Mouse (Mus musculus) intestine, postnatal 0 days (tissue): ENCODE measurements at regions not wholly inside any gene's neighbourhood (a gene's known extent, or its start where the extent isn't known, plus 50 kb on each side); places are given as distances from the start of the nearest gene placed in this dataset.
"Not testable (repeated sequence)": the region's sequence is repeated elsewhere in the genome, so short reads cannot be mapped to it uniquely, and the experiment has no call there.

Experiments used
- ATAC-seq: fragments of 200-750 bp; cut with Nextera tagmentation; 2 replicates; pipeline ENCODE4 v1.8.0; 2017; ENCODE audit warnings: mild to moderate bottlenecking, moderate TSS enrichment, moderate library complexity
- H3K27ac ChIP-seq: fragments of 300-500 bp; sonication (generic); 2 replicates; pipeline ENCODE4 v1.5.1; 2014; ENCODE audit warnings: mild to moderate bottlenecking, low read depth, low read length, moderate library complexity
- H3K27me3 ChIP-seq: fragments of 300-500 bp; sonication (generic); replicated peaks from 2 replicates; pipeline ENCODE4 v1.6.1; 2014; ENCODE audit warnings: low read length, mixed read lengths; ENCODE audit not compliant: control insufficient read depth, insufficient read depth
- H3K36me3 ChIP-seq: fragments of 300-500 bp; sonication (generic); 2 replicates; pipeline ENCODE4 v1.6.1; 2014; ENCODE audit warnings: mild to moderate bottlenecking, moderate library complexity; ENCODE audit not compliant: control insufficient read depth, insufficient read depth
- H3K4me1 ChIP-seq: fragments of 300-500 bp; sonication (generic); replicated peaks from 2 replicates; pipeline ENCODE4 v1.6.1; 2014; ENCODE audit warnings: antibody characterized with exemption, low read length, mixed read lengths; ENCODE audit not compliant: control insufficient read depth, insufficient read depth
- H3K4me2 ChIP-seq: fragments of 300-500 bp; sonication (generic); replicated peaks from 2 replicates; pipeline ENCODE4 v1.6.1; 2014; ENCODE audit warnings: low read depth, mild to moderate bottlenecking, moderate library complexity
- H3K4me3 ChIP-seq: fragments of 300-500 bp; sonication (generic); 2 replicates; pipeline ENCODE4 v1.5.1; 2014; ENCODE audit warnings: low read depth, low read length
- H3K9ac ChIP-seq: fragments of 300-500 bp; sonication (generic); 2 replicates; pipeline ENCODE4 v1.6.1; 2014; ENCODE audit warnings: mild to moderate bottlenecking, low read depth, low read length
- H3K9me3 ChIP-seq: fragments of 300-500 bp; sonication (generic); 2 replicates; pipeline ENCODE4 v1.6.1; 2016; ENCODE audit warnings: mixed run types; ENCODE audit not compliant: control insufficient read depth
- CTCF ChIP-seq: sonication (generic); IDR thresholded peaks from 2 replicates; pipeline ENCODE4 v1.5.1; 2016; ENCODE audit warnings: low read depth, mild to moderate bottlenecking, control low read depth, antibody characterized with exemption, moderate library complexity
- WGBS: fragments of 180-500 bp; shearing (Covaris S2); extraction: QIAGEN DNeasy Blood & Tissue Kit; methylation state at CpG from one replicate; pipeline ENCODE4 v1.1.7; 2014; 5-methylcytosine and 5-hydroxymethylcytosine counted together

- ATAC-seq = no peak
- H3K9me3 ChIP-seq = no peaks in the 10 kb centered on the region
- no peaks in the 10 kb centered on the region for H3K27me3 ChIP-seq
- H3K4me2 ChIP-seq = no peak overlapping the region
- no peaks in the 10 kb centered on the region for H3K4me1 ChIP-seq
- 91% methylated on average over 1 of the region's 1 CpGs for WGBS
- H3K9ac ChIP-seq = no peak overlapping the region
- H3K27ac ChIP-seq = no peak overlapping the region
- no peak overlapping the region for H3K4me3 ChIP-seq
- no peak for TF ChIP-seq CTCF
- H3K36me3 ChIP-seq = no peaks in the 10 kb centered on the region
These were observed 384.3 kb downstream of the Car8 start for GRCm38 (mm10) chr4:7854518-7854917.

GRCm38 (mm10) chr4:7853121-7853782 is 385.6 kb downstream of the Car8 start:
- no peak for ATAC-seq
- 51% methylated on average over 1 of the region's 1 CpGs for WGBS
- H3K9me3 ChIP-seq = no peaks in the 10 kb centered on the region
- H3K27ac ChIP-seq = no peak overlapping the region
- H3K9ac ChIP-seq = no peak overlapping the region
- no peak overlapping the region for H3K4me2 ChIP-seq
- H3K4me3 ChIP-seq = no peak overlapping the region
- TF ChIP-seq CTCF = peak; percentile 85
- no peaks in the 10 kb centered on the region for H3K36me3 ChIP-seq
- no peaks in the 10 kb centered on the region for H3K27me3 ChIP-seq
- H3K4me1 ChIP-seq = no peaks in the 10 kb centered on the region

GRCm38 (mm10) chr4:7852006-7852615 is 386.7 kb downstream of the Car8 start:
- 89% methylated on average over 4 of the region's 4 CpGs for WGBS
- no peaks in the 10 kb centered on the region for H3K4me1 ChIP-seq
- H3K4me3 ChIP-seq = no peak overlapping the region
- no peak for TF ChIP-seq CTCF
- H3K9ac ChIP-seq = no peak overlapping the region
- H3K27ac ChIP-seq = no peak overlapping the region
- H3K4me2 ChIP-seq = no peak overlapping the region
- H3K27me3 ChIP-seq = no peaks in the 10 kb centered on the region
- no peak for ATAC-seq
- no peaks in the 10 kb centered on the region for H3K36me3 ChIP-seq
- H3K9me3 ChIP-seq = no peaks in the 10 kb centered on the region

GRCm38 (mm10) chr4:7847411-7847810 is 391.4 kb downstream of the Car8 start:
- H3K9ac ChIP-seq = no peak overlapping the region
- no peaks in the 10 kb centered on the region for H3K9me3 ChIP-seq
- H3K4me1 ChIP-seq = no peaks in the 10 kb centered on the region
- no peak overlapping the region for H3K4me2 ChIP-seq
- no peaks in the 10 kb centered on the region for H3K36me3 ChIP-seq
- 77% methylated on average over 5 of the region's 5 CpGs for WGBS
- H3K4me3 ChIP-seq = no peak overlapping the region
- ATAC-seq = no peak
- no peaks in the 10 kb centered on the region for H3K27me3 ChIP-seq
- H3K27ac ChIP-seq = no peak overlapping the region
- no peak for TF ChIP-seq CTCF

GRCm38 (mm10) chr4:7829126-7829525 is 409.7 kb downstream of the Car8 start:
- no peak overlapping the region for H3K27ac ChIP-seq
- no peak overlapping the region for H3K4me3 ChIP-seq
- no peaks in the 10 kb centered on the region for H3K4me1 ChIP-seq
- TF ChIP-seq CTCF = no peak
- 68% methylated on average over 1 of the region's 1 CpGs for WGBS
- no peak overlapping the region for H3K4me2 ChIP-seq
- no peaks in the 10 kb centered on the region for H3K36me3 ChIP-seq
- no peak for ATAC-seq
- H3K9ac ChIP-seq = no peak overlapping the region
- H3K27me3 ChIP-seq = no peaks in the 10 kb centered on the region
- H3K9me3 ChIP-seq = no peaks in the 10 kb centered on the region

GRCm38 (mm10) chr4:7819847-7820246 is 419.0 kb downstream of the Car8 start:
- Histone ChIP-seq H3K27me3 (no peaks in the 10 kb centered on the region), H3K27ac (no peak overlapping the region), H3K4me3 (no peak overlapping the region), H3K9me3 (no peaks in the 10 kb centered on the region), H3K4me1 (no peaks in the 10 kb centered on the region), H3K4me2 (no peak overlapping the region), H3K36me3 (no peaks in the 10 kb centered on the region), H3K9ac (no peak overlapping the region)
- TF ChIP-seq CTCF = no peak
- no peak for ATAC-seq

- H3K4me3 ChIP-seq, ATAC-seq, H3K27ac ChIP-seq, H3K9me3 ChIP-seq, H3K4me2 ChIP-seq, H3K4me1 ChIP-seq, H3K36me3 ChIP-seq, H3K27me3 ChIP-seq, H3K9ac ChIP-seq: not testable (repeated sequence)
- 66% methylated on average over 1 of the region's 1 CpGs for WGBS
These were observed 461.1 kb downstream of the Car8 start for GRCm38 (mm10) chr4:7777761-7778160.
